Comparison of ENCODE assay signal across 8 mouse cellular contexts in genomic region chrX:99442778-99443527, GRCm38 (mm10). TPM values are rescaled to one million over a fixed set of nuclear protein-coding genes. Genes with fewer than 3 reads are reported as not detected.
A peak's percentile ranks its signal among the peaks of the same experiment; 100 is the strongest.
DNase-seq lines count a peak whose midpoint lies in the region; ATAC-seq lines count a peak whose summit lies in the region.

No protein-coding gene starts in this region.

- no peak overlapping the region for H3K9ac ChIP-seq in forebrain, embryonic 14.5 days (ENCODE audit: low read length)
- H3K9ac ChIP-seq in limb, embryonic 12.5 days (replicated peaks), result no peak overlapping the region
- H3K9ac ChIP-seq in neural tube, embryonic 15.5 days (replicated peaks), result no peak overlapping the region

- peak; percentile 72 for ATAC-seq in forebrain, embryonic 14.5 days
- no peak for ATAC-seq in limb, embryonic 12.5 days (ENCODE audit: insufficient number of reproducible peaks, insufficient read depth, low FRiP score, low TSS enrichment, low read depth)
- peak; percentile 45; the same call in 1 of the 2 replicates for ATAC-seq in neural tube, embryonic 15.5 days (ENCODE audit: low FRiP score)

- H3K27me3 ChIP-seq in forebrain, embryonic 14.5 days (replicated peaks; ENCODE audit: control insufficient read depth, insufficient read depth, low read length), result no peaks in the 10 kb centered on the region; the same call in 1 of the 2 replicates
- H3K27me3 ChIP-seq in limb, embryonic 12.5 days, result peaks cover 60% of the 10 kb centered on the region
- H3K27me3 ChIP-seq in neural tube, embryonic 15.5 days (replicated peaks), result peaks cover 12% of the 10 kb centered on the region; the same call in 1 of the 2 replicates

- 33% methylated on average over 27 of the region's 38 CpGs for WGBS in forebrain, embryonic 14.5 days
- 18% methylated on average over 37 of the region's 38 CpGs for WGBS in limb, embryonic 12.5 days
- WGBS in neural tube, embryonic 15.5 days, result 19% methylated on average over 25 of the region's 38 CpGs

- no peaks in the 10 kb centered on the region for H3K36me3 ChIP-seq in forebrain, embryonic 14.5 days (ENCODE audit: control insufficient read depth, insufficient read depth, low read length)
- no peaks in the 10 kb centered on the region for H3K36me3 ChIP-seq in limb, embryonic 12.5 days
- H3K36me3 ChIP-seq in neural tube, embryonic 15.5 days, result no peaks in the 10 kb centered on the region

- 0 out of 2 replicates have a peak overlapping the region, but pooled peaks have one; percentile 12 for H3K4me2 ChIP-seq in forebrain, embryonic 14.5 days (ENCODE audit: low read length)
- H3K4me2 ChIP-seq in limb, embryonic 12.5 days, result peak overlapping the region; percentile 39
- H3K4me2 ChIP-seq in neural tube, embryonic 15.5 days, result peak overlapping the region; percentile 30

- DNase-seq in layer of hippocampus, adult 11-12 months (ENCODE audit: low spot score), result peak; percentile 14
- no peak for DNase-seq in layer of hippocampus, adult 8-10 months (ENCODE audit: low spot score in 2 of 2)
- DNase-seq in forebrain, embryonic 14.5 days (ENCODE audit: low spot score), result peak; percentile 81
- no peak for DNase-seq in spleen, adult 12 weeks (ENCODE audit: low spot score)
- DNase-seq in natural killer cell, adult 2 months (ENCODE audit: low spot score in 2 of 2), result no peak
- no peak for DNase-seq in right cerebral cortex, postnatal 36 days (ENCODE audit: low spot score in 2 of 2)

- H3K4me1 ChIP-seq in forebrain, embryonic 14.5 days (ENCODE audit: control insufficient read depth, insufficient read depth, low read length), result no peaks in the 10 kb centered on the region; the same call in 1 of the 2 replicates
- peaks cover 18% of the 10 kb centered on the region for H3K4me1 ChIP-seq in limb, embryonic 12.5 days (replicated peaks)
- peaks cover 5% of the 10 kb centered on the region; the same call in 1 of the 2 replicates for H3K4me1 ChIP-seq in neural tube, embryonic 15.5 days

- H3K27ac ChIP-seq in forebrain, embryonic 14.5 days (ENCODE audit: low read depth, low read length), result no peak overlapping the region
- peak overlapping the region; percentile 87 for H3K27ac ChIP-seq in limb, embryonic 12.5 days
- no peak overlapping the region for H3K27ac ChIP-seq in neural tube, embryonic 15.5 days (replicated peaks)

- no peaks in the 10 kb centered on the region for H3K9me3 ChIP-seq in forebrain, embryonic 14.5 days (replicated peaks; ENCODE audit: control insufficient read depth, low read length)
- H3K9me3 ChIP-seq in limb, embryonic 12.5 days, result no peaks in the 10 kb centered on the region
- H3K9me3 ChIP-seq in neural tube, embryonic 15.5 days (replicated peaks), result no peaks in the 10 kb centered on the region

- no peak overlapping the region for H3K4me3 ChIP-seq in forebrain, embryonic 14.5 days (ENCODE audit: low read depth, low read length)
- H3K4me3 ChIP-seq in limb, embryonic 12.5 days (replicated peaks), result no peak overlapping the region
- H3K4me3 ChIP-seq in neural tube, embryonic 15.5 days (replicated peaks), result no peak overlapping the region

RNA-seq across cellular contexts. Expression of gene Pja1, which starts 28.1 kb away (rescaled TPM):
- 100 to 1,000 TPM; 192 to 215 (median 196) TPM for total RNA-seq in layer of hippocampus, adult 8-10 months (2022)
- 328 and 377 TPM in 2 replicates for polyA plus RNA-seq in forebrain, embryonic 14.5 days (2014; fragmentation: Nextera tagmentation; extraction: Ambion mirVana)
- 178 and 181 TPM in 2 replicates for polyA plus RNA-seq in limb, embryonic 12.5 days (2016; fragmentation: Nextera tagmentation; extraction: Ambion mirVana)
- 313 and 347 TPM in 2 replicates for polyA plus RNA-seq in neural tube, embryonic 15.5 days (2015; fragmentation: Nextera tagmentation; extraction: Ambion mirVana)

Comparison
In these comparisons a context has a peak if more than half of its experiments do, and no peak if none do; other contexts are left out.
1. DNase-seq: peak in layer of hippocampus, adult 11-12 months (single experiment) and forebrain, embryonic 14.5 days (single experiment); none in layer of hippocampus, adult 8-10 months (0 of 2), spleen, adult 12 weeks (single experiment), natural killer cell, adult 2 months (0 of 2) and right cerebral cortex, postnatal 36 days (0 of 2).
2. Peak in every context shown above with its lines, with median percentiles within 50 percentile points of each other: H3K4me2 ChIP-seq.